Mouse (Mus musculus): Measurements from ENCODE around the gene Snx17.

DNA sequence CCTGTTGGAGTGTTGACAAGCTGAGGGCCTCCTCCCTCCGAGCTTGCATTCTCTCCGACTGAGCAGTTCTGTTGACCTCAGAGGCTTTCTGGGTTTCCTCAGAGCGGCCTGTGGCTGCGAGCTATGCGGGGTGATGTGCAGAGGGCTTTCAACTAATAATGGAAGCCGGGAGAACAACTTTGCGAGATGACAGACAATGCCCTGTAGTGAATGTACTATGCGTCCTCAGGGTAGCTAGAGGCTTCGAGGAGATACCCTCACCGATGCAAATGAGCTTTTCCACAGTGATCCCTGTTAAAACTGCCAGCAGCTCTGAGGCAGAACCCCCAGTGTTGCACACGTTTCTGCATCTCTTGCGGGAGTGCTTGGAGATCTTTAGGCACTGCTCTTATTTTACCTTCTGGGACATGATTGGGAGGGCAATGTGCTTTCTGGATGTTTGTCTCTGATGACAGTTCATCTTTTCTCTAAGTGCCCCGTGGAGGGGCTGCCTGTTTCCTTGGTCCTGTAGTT, 48.6 kb downstream of the Snx17 start:
- TF ChIP-seq CTCF (IDR thresholded peaks at IDR 0.05; ENCODE audit: extremely low read depth, insufficient read length, insufficient replicate concordance, low read depth, low read length) (no peak), POLR2A (IDR thresholded peaks at IDR 0.05; ENCODE audit: low read depth, low read length) (no peak)
